Mouse (Mus musculus): ENCODE measurements at regions not wholly inside any gene's neighbourhood (a gene's known extent, or its start where the extent isn't known, plus 50 kb on each side); places are given as distances from the start of the nearest gene placed in this dataset.

DNA sequence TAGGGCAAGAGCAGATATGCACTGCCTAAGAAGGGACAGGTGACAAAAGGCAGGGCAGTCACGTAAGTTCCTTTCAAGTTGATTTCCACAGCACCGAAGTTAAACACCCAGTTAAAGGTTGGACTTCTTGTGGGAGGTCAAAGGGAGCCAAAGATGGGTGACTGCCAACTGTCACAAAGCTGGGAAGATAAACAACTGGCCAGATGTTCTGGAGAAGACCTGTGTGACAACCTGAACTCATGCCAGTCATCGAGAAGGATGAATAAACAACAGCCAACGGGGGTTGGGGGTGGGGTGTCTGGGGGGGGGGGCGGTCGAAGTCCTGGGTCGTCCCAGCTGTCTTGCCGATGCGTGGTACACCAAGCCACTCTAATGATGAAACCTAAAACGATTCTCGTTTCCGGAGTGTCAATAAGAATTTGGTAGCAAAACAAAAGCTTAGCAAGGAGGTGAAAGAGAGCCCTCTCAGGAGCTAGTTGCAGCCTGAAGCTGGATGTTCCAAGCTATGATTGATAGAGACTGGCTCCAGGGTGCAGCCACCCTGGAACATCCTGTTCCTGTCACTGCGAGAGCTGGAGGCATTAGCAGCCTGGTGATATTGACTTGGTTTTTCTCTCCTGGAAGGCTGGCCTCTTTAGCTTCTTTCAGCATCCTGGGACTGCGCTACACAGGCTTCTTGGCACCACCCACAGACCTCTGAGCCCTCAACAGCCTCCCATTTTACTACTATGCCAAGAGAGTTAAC is 259.0 kb downstream of the Foxo1 start:
- TF ChIP-seq TAL1 (conservative IDR thresholded peaks at IDR 0.05; ENCODE audit: low read depth, low read length) (no peak), CTCF (IDR thresholded peaks at IDR 0.05; ENCODE audit: low read depth, low read length) (no peak), GATA1 (IDR thresholded peaks at IDR 0.05; ENCODE audit: borderline replicate concordance, low read length) (no peak), POLR2AphosphoS5 (IDR thresholded peaks at IDR 0.05; ENCODE audit: insufficient replicate concordance, low read depth, low read length) (no peak)
